Mouse (Mus musculus) spleen, adult 12 weeks (tissue): Measurements from ENCODE around the gene Dab2.

Experiments
- DNase-seq: peaks from one replicate; pipeline ENCODE4 v3.0.0; 2022; ENCODE audit warnings: low spot score

Dab2 gene

GRCm38 (mm10) chr15:6299554-6299953, at the start of gene Dab2:
Dab2 (plus strand) TSS chr15:6299788.
- no peak for DNase-seq

DNA sequence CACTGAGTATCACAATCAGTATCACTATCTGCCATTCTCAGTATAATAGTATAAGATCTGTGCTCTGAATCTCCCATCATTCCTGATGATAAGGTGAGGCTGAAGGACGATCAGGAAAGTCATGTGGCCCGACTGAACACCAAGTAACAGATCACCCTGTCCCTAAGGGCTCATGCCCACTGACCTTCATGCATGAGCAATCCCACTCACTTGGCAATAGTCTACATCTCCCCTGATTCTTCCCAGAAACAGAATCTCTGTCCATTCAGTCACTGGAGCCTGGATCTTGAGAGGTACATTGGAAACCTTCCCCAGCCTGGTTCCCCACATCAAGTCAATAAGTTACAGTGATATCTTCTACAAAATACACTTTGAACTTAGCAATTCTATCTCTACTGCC, 46.1 kb upstream of the Dab2 start:
- DNase-seq, result no peak

- DNase-seq, result no peak
Measured at GRCm38 (mm10) chr15:6254383-6254782, 45.2 kb upstream of the Dab2 start.

- DNase-seq, result no peak
Measured at GRCm38 (mm10) chr15:6257049-6257448, 42.5 kb upstream of the Dab2 start.

- no peak for DNase-seq
Measured at GRCm38 (mm10) chr15:6259957-6260740, 39.4 kb upstream of the Dab2 start.

DNA sequence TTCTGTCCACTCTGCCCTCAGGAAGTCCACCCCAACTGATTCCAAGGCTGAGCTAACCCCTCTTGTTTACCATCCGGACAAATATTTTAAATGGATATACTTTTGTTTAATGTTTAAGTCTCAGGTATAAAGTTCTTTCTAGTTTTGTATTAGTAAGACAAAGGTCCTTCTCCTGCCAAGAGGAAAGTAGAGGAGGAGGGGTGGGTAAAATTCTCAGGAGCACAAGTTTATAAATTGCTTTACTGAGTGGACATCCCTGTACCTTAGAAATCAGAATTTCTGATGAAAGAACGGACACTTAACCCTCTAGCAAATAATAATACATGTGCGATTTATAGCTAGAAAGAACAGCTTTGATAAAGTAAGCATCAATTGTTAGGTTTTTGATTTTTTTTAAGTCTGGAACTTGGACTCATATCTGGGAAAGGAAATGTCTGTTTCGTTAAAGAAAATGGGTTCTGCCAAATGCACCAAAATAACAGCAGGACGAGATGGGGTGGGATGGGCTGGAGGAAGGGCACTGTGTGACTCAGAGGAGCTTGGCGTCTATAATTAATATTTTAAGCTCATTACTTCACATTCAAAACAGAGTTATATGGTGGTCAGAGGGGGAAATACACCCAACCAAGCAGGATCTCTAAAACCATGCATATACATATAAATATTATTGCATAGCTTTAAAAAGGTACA, 38.7 kb upstream of the Dab2 start:
- no peak for DNase-seq

GRCm38 (mm10) chr15:6267147-6267758, 32.3 kb upstream of the Dab2 start:
- DNase-seq, result no peak

- no peak for DNase-seq
Measured at GRCm38 (mm10) chr15:6278606-6279468, 20.8 kb upstream of the Dab2 start.

- no peak for DNase-seq
Measured at GRCm38 (mm10) chr15:6280021-6280451, 19.6 kb upstream of the Dab2 start.

GRCm38 (mm10) chr15:6283249-6283648, 16.3 kb upstream of the Dab2 start:
- DNase-seq, result no peak

- DNase-seq, result no peak
Measured at GRCm38 (mm10) chr15:6296071-6296470, 3.5 kb upstream of the Dab2 start.

GRCm38 (mm10) chr15:6298726-6299125, 862 bp upstream of the Dab2 start:
- no peak for DNase-seq

- DNase-seq, result no peak
Measured at GRCm38 (mm10) chr15:6302219-6302618, 2.6 kb downstream of the Dab2 start.

- no peak for DNase-seq
Measured at GRCm38 (mm10) chr15:6303822-6304221, 4.2 kb downstream of the Dab2 start.

- DNase-seq, result no peak
Measured at GRCm38 (mm10) chr15:6309633-6310032, 10.0 kb downstream of the Dab2 start.

DNA sequence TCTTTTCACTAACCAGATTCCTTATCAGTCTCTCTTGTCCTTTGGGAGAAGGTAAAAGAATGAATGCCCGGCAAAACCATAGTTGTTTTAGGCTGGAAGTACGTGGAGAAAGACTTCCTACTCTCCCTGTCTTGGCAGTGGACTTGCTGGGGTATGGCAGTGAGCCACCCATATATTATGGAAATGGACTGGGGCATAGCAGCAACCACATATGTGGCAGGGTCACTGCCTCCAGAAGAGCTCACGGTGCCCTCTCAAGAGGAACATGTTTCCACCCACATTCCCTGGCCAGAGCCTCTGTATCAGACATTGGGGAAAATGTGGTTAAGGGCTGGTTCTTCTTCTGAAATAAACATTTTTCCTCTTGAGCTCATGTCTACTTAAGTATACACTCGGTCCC, 10.8 kb downstream of the Dab2 start:
- no peak for DNase-seq

- no peak for DNase-seq
Measured at GRCm38 (mm10) chr15:6312396-6312795, 12.8 kb downstream of the Dab2 start.

GRCm38 (mm10) chr15:6319352-6319751, 19.8 kb downstream of the Dab2 start:
- no peak for DNase-seq

GRCm38 (mm10) chr15:6320501-6320900, 20.9 kb downstream of the Dab2 start:
- no peak for DNase-seq

GRCm38 (mm10) chr15:6321263-6321662, 21.7 kb downstream of the Dab2 start:
- no peak for DNase-seq

- DNase-seq, result no peak
Measured at GRCm38 (mm10) chr15:6322311-6322710, 22.7 kb downstream of the Dab2 start.

- DNase-seq, result no peak
Measured at GRCm38 (mm10) chr15:6323577-6323976, 24.0 kb downstream of the Dab2 start.
